Mouse (Mus musculus): ENCODE measurements at regions not wholly inside any gene's neighbourhood (a gene's known extent, or its start where the extent isn't known, plus 50 kb on each side); places are given as distances from the start of the nearest gene placed in this dataset.
A peak's percentile ranks its signal among the peaks of the same experiment; 100 is the strongest.

DNA sequence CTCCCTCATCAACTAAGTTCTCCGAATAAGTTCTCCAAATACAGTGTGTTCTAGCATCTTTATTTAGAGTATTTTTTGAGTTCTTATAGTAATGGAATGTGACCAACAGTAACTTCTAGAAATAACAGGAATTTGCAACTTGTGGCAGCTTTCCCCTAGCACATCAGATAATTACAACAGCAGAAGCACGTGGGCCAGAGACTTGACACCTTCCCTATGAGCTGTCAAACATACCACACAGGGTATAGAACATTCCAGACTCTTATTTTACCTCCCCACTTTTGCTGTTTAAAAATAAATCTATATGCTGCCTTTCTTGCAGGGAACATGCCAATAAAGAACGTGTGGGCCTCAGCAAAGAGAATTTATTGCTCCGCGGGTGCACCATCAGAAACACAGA, 77.4 kb upstream of the Commd8 start:
- no peak for DNase-seq (ENCODE audit: extremely low read depth, low read depth)

GRCm38 (mm10) chr5:72244134-72244533, 76.1 kb upstream of the Commd8 start:
- no peak for DNase-seq (ENCODE audit: extremely low read depth, low read depth)

DNA sequence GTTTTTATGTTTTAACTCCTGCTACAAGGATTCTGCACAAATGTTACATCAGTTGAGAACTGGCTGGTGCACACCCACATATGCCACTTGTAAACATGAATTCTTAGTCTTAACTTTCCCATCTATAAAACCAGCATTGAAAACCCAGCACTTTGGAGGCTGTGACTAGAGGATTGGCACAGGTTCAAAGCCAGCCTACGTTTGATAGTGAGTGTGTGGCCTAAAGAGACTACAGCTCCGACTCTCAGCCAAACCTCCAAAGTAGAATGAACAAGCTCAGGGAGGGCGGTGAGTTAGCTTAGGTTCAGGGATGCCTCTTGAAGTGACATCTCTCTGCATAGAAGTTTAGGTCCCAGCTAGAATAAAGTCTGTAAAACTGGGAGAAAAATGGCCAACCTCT, 75.0 kb upstream of the Commd8 start:
- no peak for DNase-seq (ENCODE audit: extremely low read depth, low read depth)

DNA sequence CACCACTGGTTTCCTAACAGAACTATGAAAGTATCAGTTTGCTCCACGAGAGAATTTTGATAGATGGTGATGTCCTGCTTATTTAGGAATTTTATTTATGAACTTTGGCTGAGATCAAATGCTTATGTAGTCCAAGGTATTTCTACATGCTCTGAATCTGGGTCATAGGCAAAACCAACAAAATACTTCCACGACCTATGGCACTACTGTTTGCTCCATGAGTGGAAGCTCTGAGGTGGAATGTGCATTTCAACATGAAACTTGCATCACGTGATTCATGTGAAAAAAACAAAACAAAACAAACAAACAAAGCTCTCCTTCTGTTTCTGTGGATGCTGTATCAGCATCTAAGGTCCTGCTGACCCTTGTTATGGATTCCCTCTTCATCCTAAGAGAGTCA, 73.5 kb upstream of the Commd8 start:
- DNase-seq (ENCODE audit: extremely low read depth, low read depth) = no peak

- no peak for DNase-seq (ENCODE audit: extremely low read depth, low read depth)
Measured at GRCm38 (mm10) chr5:72240271-72240670, 72.3 kb upstream of the Commd8 start.

DNA sequence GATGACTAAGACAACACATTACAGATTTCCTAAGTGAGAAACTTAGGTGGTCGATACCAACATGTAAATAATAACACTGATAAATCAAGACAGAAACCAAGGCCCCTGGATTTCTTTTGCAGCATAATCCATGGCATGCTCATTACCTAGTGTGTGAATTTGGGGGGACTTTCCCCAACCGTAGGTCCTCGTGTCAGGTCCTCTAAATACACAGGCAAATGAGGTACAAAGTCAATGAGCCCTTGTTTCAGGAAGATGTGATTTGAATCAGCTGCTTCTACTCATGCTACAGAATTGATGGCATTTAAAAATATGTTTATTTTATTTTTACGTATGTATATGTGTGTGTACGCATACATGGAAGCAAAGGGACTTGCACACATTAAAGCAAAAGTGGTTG, 59.0 kb upstream of the Commd8 start:
- no peak for DNase-seq (ENCODE audit: extremely low read depth, low read depth)

GRCm38 (mm10) chr5:72225576-72226298, 57.7 kb upstream of the Commd8 start:
- peak; percentile 38 for DNase-seq (ENCODE audit: extremely low read depth, low read depth)

- peak; percentile 57 for DNase-seq (ENCODE audit: extremely low read depth, low read depth)
Measured at GRCm38 (mm10) chr5:72225056-72225455, 57.1 kb upstream of the Commd8 start.

GRCm38 (mm10) chr5:72224551-72224966, 56.6 kb upstream of the Commd8 start:
- peak; percentile 39 for DNase-seq (ENCODE audit: extremely low read depth, low read depth)

DNA sequence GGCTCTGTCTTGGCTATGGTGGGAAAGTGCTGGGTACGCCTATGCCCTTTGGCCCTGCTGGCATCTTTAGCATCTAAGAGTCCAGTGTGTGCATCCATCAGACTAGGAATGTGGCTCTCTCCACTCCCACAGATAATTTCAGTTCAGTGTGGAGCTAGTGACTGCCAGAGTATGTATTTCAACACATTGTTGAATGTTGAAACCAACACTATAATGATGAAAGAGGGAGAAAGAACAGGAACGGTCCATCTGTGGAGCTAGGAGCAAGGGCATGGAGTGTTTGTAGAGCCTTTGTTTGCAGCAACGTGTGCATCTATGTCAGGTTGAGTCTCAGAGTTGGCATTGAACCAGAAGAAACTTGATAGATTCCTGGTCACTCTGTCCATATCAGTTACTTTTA, 54.9 kb upstream of the Commd8 start:
- no peak for DNase-seq (ENCODE audit: extremely low read depth, low read depth)

DNA sequence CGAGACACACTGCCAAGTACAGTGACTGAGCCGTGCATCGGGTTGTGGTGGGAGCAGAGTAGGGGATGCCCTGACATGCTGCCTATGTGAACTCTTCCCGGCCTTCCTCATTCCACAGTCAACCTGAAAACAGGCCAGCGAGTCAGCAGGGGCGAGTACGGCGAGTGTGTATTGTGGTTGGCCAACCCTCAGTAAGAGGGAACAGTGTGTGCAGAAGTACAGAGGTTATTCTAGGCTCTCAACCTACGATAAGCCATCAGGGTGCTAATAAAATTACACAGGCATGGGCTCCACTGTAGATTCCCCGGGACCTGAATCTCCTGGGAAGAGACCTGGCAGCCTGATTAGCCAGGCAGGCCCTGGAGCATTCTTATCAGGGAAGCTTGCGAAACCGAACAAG, 51.7 kb upstream of the Commd8 start:
- DNase-seq (ENCODE audit: extremely low read depth, low read depth) = no peak

DNA sequence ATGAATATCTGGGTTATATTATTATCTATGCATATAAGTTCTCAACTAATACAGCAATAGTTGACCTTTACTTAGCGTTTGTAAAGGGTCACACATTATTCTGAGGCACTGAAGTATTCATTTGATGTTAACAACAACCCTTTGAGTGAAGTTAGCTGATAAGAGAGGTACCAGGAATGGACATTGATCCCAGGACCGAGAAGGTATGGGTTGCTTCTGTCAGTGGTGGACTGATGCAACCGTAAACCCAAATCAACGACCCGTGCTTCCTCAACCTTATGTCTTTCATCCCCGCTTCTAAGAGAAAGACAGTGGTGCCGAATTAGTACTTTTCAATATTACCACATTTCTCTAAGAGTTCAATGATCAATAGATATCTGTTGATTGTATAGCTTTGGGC, 51.3 kb upstream of the Commd8 start:
- DNase-seq (ENCODE audit: extremely low read depth, low read depth) = no peak

Data from MEL-GATA-1-ER (cell line).